Mouse (Mus musculus): Measurements from ENCODE around the gene Fblim1. TPM values are rescaled to one million over a fixed set of nuclear protein-coding genes. Genes with fewer than 3 reads are reported as not detected.
A peak's percentile ranks its signal among the peaks of the same experiment; 100 is the strongest.

Gene Fblim1
- polyA plus RNA-seq, 1 experiment from 2014 or later, result 76.1 TPM

DNA sequence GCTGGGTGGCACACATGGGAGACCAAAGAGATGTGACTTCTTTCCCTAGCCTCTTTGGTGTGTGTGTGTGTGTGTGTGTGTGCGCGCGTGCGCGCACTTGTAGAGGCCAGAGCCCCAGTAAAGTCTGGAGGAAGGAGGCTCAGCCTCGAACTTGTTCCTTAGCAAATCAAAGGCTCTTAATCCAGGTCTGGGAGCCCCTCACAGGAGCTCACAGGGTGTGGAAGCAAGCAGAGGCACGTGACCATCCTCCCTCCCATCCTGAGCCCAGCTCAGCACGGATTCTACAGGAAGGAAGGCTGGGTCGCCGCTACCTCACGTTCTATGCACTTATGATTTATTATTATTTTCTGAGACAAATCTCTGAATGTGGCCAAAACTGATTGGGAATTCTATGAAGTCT is 29.5 kb downstream of the Fblim1 start:
- peaks cover 2% of the 10 kb centered on the region; the same call in 1 of the 2 replicates for H3K9me3 ChIP-seq (ENCODE audit: control insufficient read depth, low read length)
- H3K9ac ChIP-seq (ENCODE audit: low read length), result no peak overlapping the region
- 77% methylated on average over 11 of the region's 11 CpGs for WGBS
- H3K4me2 ChIP-seq (ENCODE audit: low read depth, low read length), result no peak overlapping the region
- H3K27ac ChIP-seq (ENCODE audit: low read length), result no peak overlapping the region
- H3K4me1 ChIP-seq (replicated peaks; ENCODE audit: control insufficient read depth, insufficient read depth, low read length), result peaks cover 17% of the 10 kb centered on the region
- ATAC-seq (ENCODE audit: low read depth), result no peak
- H3K36me3 ChIP-seq (ENCODE audit: control insufficient read depth, insufficient read depth, low read length), result peaks cover 37% of the 10 kb centered on the region
- no peak overlapping the region for H3K4me3 ChIP-seq (ENCODE audit: low read length)
- H3K27me3 ChIP-seq (ENCODE audit: control insufficient read depth, insufficient read depth, low read depth, low read length), result no peaks in the 10 kb centered on the region

DNA sequence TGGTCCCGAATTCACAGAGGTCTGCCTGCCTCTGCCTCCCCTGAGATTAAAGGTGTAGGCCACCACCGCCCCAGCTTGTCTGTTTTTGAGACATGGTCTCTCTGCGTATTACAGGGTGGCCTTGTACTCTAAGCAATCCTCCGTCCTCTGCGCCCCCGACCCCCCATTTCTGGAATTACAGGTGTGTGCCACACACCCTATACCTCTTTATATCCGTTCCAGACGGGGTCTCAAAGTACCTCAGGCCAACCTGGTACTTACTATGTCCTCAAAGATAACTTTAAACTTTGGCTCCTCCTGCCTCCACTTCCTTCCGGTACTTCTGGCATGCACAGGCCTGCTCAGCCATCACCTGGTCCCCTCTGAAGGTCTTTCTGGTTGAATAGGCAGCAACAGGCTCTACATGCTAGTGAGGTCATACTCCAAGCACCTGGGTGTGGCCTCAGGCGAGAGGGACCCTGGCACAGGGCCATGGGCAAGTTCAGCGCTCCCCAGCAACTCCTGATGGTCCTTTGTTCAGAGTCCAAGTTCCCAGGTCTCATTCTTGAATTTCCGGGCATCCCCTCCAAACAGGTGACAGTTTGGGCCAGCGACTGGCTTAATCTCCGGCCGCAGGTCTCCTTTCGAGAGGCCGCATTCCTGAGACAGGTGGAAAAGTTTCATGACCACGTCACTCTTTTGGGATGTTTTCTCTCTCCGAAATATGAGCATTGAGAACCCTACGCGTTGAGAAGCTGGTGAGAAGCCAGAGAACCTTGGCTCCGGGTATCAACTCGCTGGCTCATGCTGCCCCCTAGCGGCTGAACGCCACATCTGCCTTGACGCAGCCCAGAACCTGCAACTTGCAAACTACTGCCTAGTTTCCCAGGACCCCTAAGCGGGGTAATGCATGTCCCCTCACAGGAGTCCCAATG is 30.9 kb downstream of the Fblim1 start:
- Histone ChIP-seq H3K9ac (ENCODE audit: low read length) (no peak overlapping the region; the same call in 1 of the 2 replicates), H3K36me3 (ENCODE audit: control insufficient read depth, insufficient read depth, low read length) (peaks cover 25% of the 10 kb centered on the region), H3K4me1 (replicated peaks; ENCODE audit: control insufficient read depth, insufficient read depth, low read length) (peaks cover 17% of the 10 kb centered on the region), H3K27me3 (ENCODE audit: control insufficient read depth, insufficient read depth, low read depth, low read length) (no peaks in the 10 kb centered on the region), H3K4me3 (ENCODE audit: low read length) (peak overlapping the region; percentile 12; the same call in 1 of the 2 replicates), H3K4me2 (ENCODE audit: low read depth, low read length) (peak overlapping the region; percentile 45), H3K9me3 (ENCODE audit: control insufficient read depth, low read length) (peaks cover 2% of the 10 kb centered on the region; the same call in 1 of the 2 replicates), H3K27ac (ENCODE audit: low read length) (peak overlapping the region; percentile 85)
- peak; percentile 70 for ATAC-seq (ENCODE audit: low read depth)
- 32% methylated on average over 27 of the region's 27 CpGs for WGBS

DNA sequence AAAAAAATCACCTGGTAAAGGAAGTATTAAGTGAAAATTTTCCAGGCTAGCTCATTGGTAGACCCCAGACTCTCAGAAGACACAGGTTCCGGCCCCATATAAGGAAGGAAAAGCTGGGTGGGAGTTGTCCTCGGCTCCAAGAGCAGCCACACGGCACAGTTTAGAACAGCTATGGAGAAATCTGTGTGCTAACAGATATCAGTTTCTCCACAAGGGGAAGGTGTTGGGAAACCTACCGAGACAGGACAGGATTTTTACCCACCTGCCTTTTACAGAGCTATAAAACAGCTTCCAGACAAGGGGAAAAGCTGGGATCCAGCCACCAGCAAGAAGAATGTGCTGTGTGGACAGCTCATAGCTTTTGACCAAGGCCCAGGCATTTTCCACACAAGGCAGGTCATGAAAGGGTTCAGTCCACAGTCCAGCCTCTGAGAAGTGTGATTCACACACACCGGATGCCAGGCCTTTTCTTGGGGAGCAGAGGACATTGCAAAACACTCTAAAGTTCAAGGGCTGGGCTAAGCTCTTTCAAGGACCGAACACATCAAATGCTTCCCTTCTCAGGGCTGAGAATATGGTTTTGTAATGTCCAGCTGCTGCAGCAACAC is 32.4 kb downstream of the Fblim1 start:
- Histone ChIP-seq H3K4me3 (ENCODE audit: low read length) (no peak overlapping the region), H3K4me2 (ENCODE audit: low read depth, low read length) (no peak overlapping the region), H3K9me3 (ENCODE audit: control insufficient read depth, low read length) (peaks cover 2% of the 10 kb centered on the region; the same call in 1 of the 2 replicates), H3K36me3 (ENCODE audit: control insufficient read depth, insufficient read depth, low read length) (peaks cover 17% of the 10 kb centered on the region), H3K27ac (ENCODE audit: low read length) (peak overlapping the region; percentile 80), H3K4me1 (replicated peaks; ENCODE audit: control insufficient read depth, insufficient read depth, low read length) (peaks cover 17% of the 10 kb centered on the region), H3K9ac (ENCODE audit: low read length) (no peak overlapping the region), H3K27me3 (ENCODE audit: control insufficient read depth, insufficient read depth, low read depth, low read length) (no peaks in the 10 kb centered on the region)
- WGBS, result 22% methylated on average over 6 of the region's 6 CpGs
- peak; percentile 32; the same call in 1 of the 2 replicates for ATAC-seq (ENCODE audit: low read depth)

DNA sequence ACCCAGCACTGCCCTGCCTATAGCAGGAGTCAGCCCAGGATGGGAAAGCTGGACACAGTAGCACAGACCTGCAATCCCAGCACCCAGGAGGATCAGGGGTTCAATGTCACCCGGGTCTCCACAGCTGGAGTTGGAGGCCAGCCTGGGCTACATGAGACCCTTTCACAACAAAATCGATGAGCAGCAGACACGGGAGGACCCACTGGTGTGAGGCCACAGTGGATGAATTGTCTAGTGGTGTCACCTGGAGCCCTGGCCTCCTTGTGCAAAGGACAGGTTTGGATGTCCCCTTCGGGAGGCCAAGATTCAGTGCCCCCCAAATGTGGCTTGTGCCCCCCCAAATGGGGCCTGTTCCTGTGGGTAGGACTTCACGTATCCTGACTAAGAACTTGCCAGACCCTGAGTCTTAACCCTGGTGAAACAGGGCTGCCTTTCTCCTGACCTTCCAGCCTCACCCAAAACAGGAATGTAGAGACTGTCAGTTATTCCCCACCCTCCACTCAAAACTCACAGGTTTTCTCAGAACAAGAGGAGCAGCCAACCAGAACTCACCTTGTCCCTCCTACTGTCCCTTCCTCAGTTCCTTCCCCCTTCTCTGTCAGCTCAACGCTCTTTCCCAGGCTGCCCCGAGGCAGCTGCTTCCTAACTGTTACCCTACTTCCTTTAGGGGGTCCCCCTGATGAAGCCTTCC is 33.1 kb downstream of the Fblim1 start:
- Histone ChIP-seq H3K9ac (ENCODE audit: low read length) (no peak overlapping the region), H3K4me2 (ENCODE audit: low read depth, low read length) (no peak overlapping the region)
- peak; percentile 52 for ATAC-seq (ENCODE audit: low read depth)

DNA sequence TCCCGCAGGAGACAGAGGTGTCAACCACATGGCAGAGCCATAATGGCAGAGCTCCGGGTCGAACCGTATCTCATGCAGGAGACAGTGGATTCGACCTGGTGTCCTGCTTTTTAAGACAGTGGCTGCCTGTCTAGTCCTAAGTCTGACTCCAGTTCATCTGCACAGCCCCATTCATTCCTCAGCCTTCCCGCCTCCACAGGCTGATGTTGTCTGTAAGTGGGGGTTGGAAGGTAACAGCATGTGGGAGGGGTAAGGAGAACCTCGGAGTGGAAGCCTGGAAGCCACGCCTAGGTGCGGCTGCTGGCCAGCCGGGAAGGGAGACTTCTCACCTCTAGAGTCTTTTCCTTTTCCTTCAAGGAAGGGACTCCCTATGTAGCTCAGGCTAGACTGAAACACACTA is 34.0 kb downstream of the Fblim1 start:
- no peak overlapping the region for H3K9ac ChIP-seq (ENCODE audit: low read length)
- H3K27ac ChIP-seq (ENCODE audit: low read length), result peak overlapping the region; percentile 77; the same call in 1 of the 2 replicates
- H3K27me3 ChIP-seq (ENCODE audit: control insufficient read depth, insufficient read depth, low read depth, low read length), result no peaks in the 10 kb centered on the region
- H3K4me1 ChIP-seq (replicated peaks; ENCODE audit: control insufficient read depth, insufficient read depth, low read length), result peaks cover 17% of the 10 kb centered on the region
- peaks cover 1% of the 10 kb centered on the region; the same call in 1 of the 2 replicates for H3K9me3 ChIP-seq (ENCODE audit: control insufficient read depth, low read length)
- no peak overlapping the region for H3K4me2 ChIP-seq (ENCODE audit: low read depth, low read length)
- no peak overlapping the region for H3K4me3 ChIP-seq (ENCODE audit: low read length)
- 49% methylated on average over 10 of the region's 10 CpGs for WGBS
- peaks cover 3% of the 10 kb centered on the region for H3K36me3 ChIP-seq (ENCODE audit: control insufficient read depth, insufficient read depth, low read length)
- ATAC-seq (ENCODE audit: low read depth), result no peak

More for the DNA sequence above, 33.1 kb downstream of the Fblim1 start:
- H3K4me3 ChIP-seq (ENCODE audit: low read length), result no peak overlapping the region
- peaks cover 2% of the 10 kb centered on the region; the same call in 1 of the 2 replicates for H3K9me3 ChIP-seq (ENCODE audit: control insufficient read depth, low read length)
- H3K4me1 ChIP-seq (replicated peaks; ENCODE audit: control insufficient read depth, insufficient read depth, low read length), result peaks cover 17% of the 10 kb centered on the region
- 59% methylated on average over 7 of the region's 7 CpGs for WGBS
- H3K27ac ChIP-seq (ENCODE audit: low read length), result peak overlapping the region; percentile 80
- H3K27me3 ChIP-seq (ENCODE audit: control insufficient read depth, insufficient read depth, low read depth, low read length), result no peaks in the 10 kb centered on the region
- H3K36me3 ChIP-seq (ENCODE audit: control insufficient read depth, insufficient read depth, low read length), result peaks cover 11% of the 10 kb centered on the region

DNA sequence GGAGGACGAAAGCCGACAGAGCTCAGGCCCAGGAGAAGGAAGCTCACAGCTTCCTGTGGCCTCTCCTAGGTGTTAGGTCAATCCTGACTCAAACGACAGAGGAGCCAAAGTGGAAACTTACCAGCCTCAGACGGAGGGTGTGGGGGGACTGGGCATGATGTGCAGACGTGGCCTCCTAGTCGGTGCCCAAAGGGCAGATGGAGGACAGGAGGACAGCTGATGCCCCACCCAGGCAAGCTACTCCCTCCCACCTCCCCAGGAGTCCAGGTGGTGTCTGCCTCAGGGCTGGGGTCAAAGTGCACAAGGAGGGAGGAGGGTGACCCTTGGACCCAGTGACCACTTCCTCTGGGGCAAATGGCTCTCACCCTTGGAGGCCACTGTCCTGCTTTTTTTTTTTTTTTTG is 34.6 kb downstream of the Fblim1 start:
- Histone ChIP-seq H3K4me2 (ENCODE audit: low read depth, low read length) (no peak overlapping the region), H3K36me3 (ENCODE audit: control insufficient read depth, insufficient read depth, low read length) (no peaks in the 10 kb centered on the region), H3K4me1 (replicated peaks; ENCODE audit: control insufficient read depth, insufficient read depth, low read length) (peaks cover 17% of the 10 kb centered on the region), H3K27me3 (ENCODE audit: control insufficient read depth, insufficient read depth, low read depth, low read length) (no peaks in the 10 kb centered on the region), H3K9ac (ENCODE audit: low read length) (no peak overlapping the region), H3K4me3 (ENCODE audit: low read length) (no peak overlapping the region), H3K27ac (ENCODE audit: low read length) (no peak overlapping the region), H3K9me3 (ENCODE audit: control insufficient read depth, low read length) (no peaks in the 10 kb centered on the region)
- ATAC-seq (ENCODE audit: low read depth), result no peak
- 49% methylated on average over 6 of the region's 6 CpGs for WGBS

DNA sequence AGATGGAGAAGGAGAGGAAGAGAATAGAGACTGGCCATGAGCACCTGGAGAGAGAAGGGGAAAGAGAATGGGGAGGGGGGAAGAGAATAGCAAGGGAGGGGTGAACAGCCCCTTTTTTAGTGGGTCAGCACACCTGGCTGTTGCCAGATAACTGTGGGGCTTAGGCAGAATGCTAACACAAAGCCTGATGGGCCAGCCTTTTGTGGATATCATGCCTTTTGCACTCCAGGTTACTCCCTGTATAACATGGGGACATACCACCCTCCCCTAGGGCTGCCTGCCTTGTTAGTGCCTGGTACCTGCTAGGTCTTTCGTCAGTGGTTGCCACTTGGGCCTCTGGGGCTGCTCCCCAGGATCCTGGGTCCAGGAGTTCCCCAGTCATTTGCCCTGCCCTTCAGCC is 35.1 kb downstream of the Fblim1 start:
- no peaks in the 10 kb centered on the region for H3K27me3 ChIP-seq (ENCODE audit: control insufficient read depth, insufficient read depth, low read depth, low read length)
- H3K9ac ChIP-seq (ENCODE audit: low read length), result no peak overlapping the region
- ATAC-seq (ENCODE audit: low read depth), result no peak
- H3K36me3 ChIP-seq (ENCODE audit: control insufficient read depth, insufficient read depth, low read length), result no peaks in the 10 kb centered on the region
- WGBS, result 89% methylated on average over 1 of the region's 1 CpGs
- no peak overlapping the region for H3K27ac ChIP-seq (ENCODE audit: low read length)
- no peaks in the 10 kb centered on the region for H3K9me3 ChIP-seq (ENCODE audit: control insufficient read depth, low read length)
- H3K4me1 ChIP-seq (replicated peaks; ENCODE audit: control insufficient read depth, insufficient read depth, low read length), result peaks cover 17% of the 10 kb centered on the region
- H3K4me3 ChIP-seq (ENCODE audit: low read length), result no peak overlapping the region
- no peak overlapping the region for H3K4me2 ChIP-seq (ENCODE audit: low read depth, low read length)

DNA sequence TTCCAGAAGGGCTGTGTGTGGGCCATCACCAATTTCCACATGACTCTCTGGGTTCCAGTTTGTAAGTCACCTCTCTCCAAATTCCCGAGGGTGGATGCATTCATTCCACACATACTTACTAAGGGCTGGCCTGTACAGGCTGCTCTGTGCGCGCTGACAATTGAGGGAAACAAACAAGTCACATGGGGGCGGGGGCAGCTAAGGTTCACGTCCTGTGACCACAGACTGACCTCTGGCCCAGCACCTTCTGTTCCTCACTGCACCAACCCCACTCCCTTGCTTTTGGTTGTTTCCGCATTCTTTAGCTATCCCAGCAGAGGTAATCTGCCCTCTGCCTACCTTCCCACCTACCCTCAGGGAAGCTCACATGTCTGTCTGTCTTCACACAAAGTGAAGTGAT is 35.9 kb downstream of the Fblim1 start:
- WGBS, result 51% methylated on average over 6 of the region's 6 CpGs
- no peak overlapping the region for H3K4me2 ChIP-seq (ENCODE audit: low read depth, low read length)
- no peaks in the 10 kb centered on the region for H3K27me3 ChIP-seq (ENCODE audit: control insufficient read depth, insufficient read depth, low read depth, low read length)
- no peak for ATAC-seq (ENCODE audit: low read depth)
- no peak overlapping the region for H3K9ac ChIP-seq (ENCODE audit: low read length)
- H3K4me1 ChIP-seq (replicated peaks; ENCODE audit: control insufficient read depth, insufficient read depth, low read length), result peaks cover 14% of the 10 kb centered on the region
- H3K4me3 ChIP-seq (ENCODE audit: low read length), result no peak overlapping the region
- H3K36me3 ChIP-seq (ENCODE audit: control insufficient read depth, insufficient read depth, low read length), result no peaks in the 10 kb centered on the region
- H3K27ac ChIP-seq (ENCODE audit: low read length), result no peak overlapping the region
- H3K9me3 ChIP-seq (ENCODE audit: control insufficient read depth, low read length), result no peaks in the 10 kb centered on the region

DNA sequence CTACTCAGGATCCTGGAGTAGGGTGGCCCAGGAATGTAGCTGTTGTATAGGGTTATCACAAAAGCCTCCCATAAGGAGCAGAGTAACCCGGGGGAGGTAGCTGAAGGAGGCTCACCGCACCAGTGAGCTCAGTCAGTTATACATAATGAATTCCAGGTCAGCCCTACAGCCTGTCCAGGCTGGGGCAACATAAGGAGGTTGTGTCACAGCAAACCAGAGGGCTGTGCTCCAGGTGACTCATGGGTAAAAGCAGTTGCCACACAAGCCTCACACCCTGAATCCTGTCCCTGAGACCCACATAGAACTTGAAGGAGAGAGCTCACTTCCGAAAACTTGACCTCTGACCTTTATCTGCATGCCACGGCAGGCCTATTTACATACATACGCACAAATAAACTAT is 36.9 kb downstream of the Fblim1 start:
- Histone ChIP-seq H3K36me3 (ENCODE audit: control insufficient read depth, insufficient read depth, low read length) (no peaks in the 10 kb centered on the region), H3K4me1 (replicated peaks; ENCODE audit: control insufficient read depth, insufficient read depth, low read length) (peaks cover 9% of the 10 kb centered on the region), H3K9ac (ENCODE audit: low read length) (no peak overlapping the region), H3K27ac (ENCODE audit: low read length) (no peak overlapping the region), H3K4me3 (ENCODE audit: low read length) (no peak overlapping the region), H3K9me3 (ENCODE audit: control insufficient read depth, low read length) (no peaks in the 10 kb centered on the region), H3K27me3 (ENCODE audit: control insufficient read depth, insufficient read depth, low read depth, low read length) (no peaks in the 10 kb centered on the region), H3K4me2 (ENCODE audit: low read depth, low read length) (no peak overlapping the region)
- WGBS, result 81% methylated on average over 5 of the region's 5 CpGs
- ATAC-seq (ENCODE audit: low read depth), result no peak

Data from lung, embryonic 16.5 days (tissue).